Mouse (Mus musculus): ENCODE data around the gene Grid2. TPM values are rescaled to one million over a fixed set of nuclear protein-coding genes. Genes with fewer than 3 reads are reported as not detected.

Grid2 gene
- polyA plus RNA-seq, 1 experiment, result 0.04 TPM

GRCm38 (mm10) chr6:64648196-64648595 lies 1392.5 kb downstream of the Grid2 start:
- no peak overlapping the region for H3K27ac ChIP-seq (ENCODE audit: control insufficient read depth, insufficient read depth, low read length)
- no peak overlapping the region for H3K4me3 ChIP-seq (ENCODE audit: control insufficient read depth, insufficient read depth, low read length)
- no peaks in the 10 kb centered on the region for H3K36me3 ChIP-seq (ENCODE audit: control insufficient read depth, insufficient read depth, low read length)
- TF ChIP-seq POLR2A (IDR thresholded peaks at IDR 0.05; ENCODE audit: control insufficient read depth, extremely low read depth, insufficient read depth, low read length, poor library complexity), result no peak
- TF ChIP-seq CTCF (IDR thresholded peaks at IDR 0.05; ENCODE audit: borderline replicate concordance, control insufficient read depth, extremely low read depth, insufficient read depth, low read length, poor library complexity), result no peak
- no peak for DNase-seq
- H3K4me1 ChIP-seq (replicated peaks; ENCODE audit: control insufficient read depth, insufficient read depth, low read length), result no peaks in the 10 kb centered on the region
- WGBS, result 77% methylated on average over 8 of the region's 8 CpGs
- H3K27me3 ChIP-seq (ENCODE audit: control insufficient read depth, insufficient read depth, low read length), result no peaks in the 10 kb centered on the region

- DNase-seq, result peak; percentile 11
- no peaks in the 10 kb centered on the region for H3K4me1 ChIP-seq (replicated peaks; ENCODE audit: control insufficient read depth, insufficient read depth, low read length)
- 19% methylated on average over 20 of the region's 20 CpGs for WGBS
- no peaks in the 10 kb centered on the region for H3K36me3 ChIP-seq (ENCODE audit: control insufficient read depth, insufficient read depth, low read length)
- no peaks in the 10 kb centered on the region for H3K27me3 ChIP-seq (ENCODE audit: control insufficient read depth, insufficient read depth, low read length)
- no peak overlapping the region for H3K4me3 ChIP-seq (ENCODE audit: control insufficient read depth, insufficient read depth, low read length)
- no peak overlapping the region for H3K27ac ChIP-seq (ENCODE audit: control insufficient read depth, insufficient read depth, low read length)
- no peak for TF ChIP-seq POLR2A (IDR thresholded peaks at IDR 0.05; ENCODE audit: control insufficient read depth, extremely low read depth, insufficient read depth, low read length, poor library complexity)
- TF ChIP-seq CTCF (IDR thresholded peaks at IDR 0.05; ENCODE audit: borderline replicate concordance, control insufficient read depth, extremely low read depth, insufficient read depth, low read length, poor library complexity), result no peak
Observed at GRCm38 (mm10) chr6:64649296-64650226, 1393.9 kb downstream of the Grid2 start.

GRCm38 (mm10) chr6:64650765-64651164 lies 1395.1 kb downstream of the Grid2 start:
- Histone ChIP-seq H3K36me3 (ENCODE audit: control insufficient read depth, insufficient read depth, low read length) (no peaks in the 10 kb centered on the region), H3K27me3 (ENCODE audit: control insufficient read depth, insufficient read depth, low read length) (no peaks in the 10 kb centered on the region), H3K27ac (ENCODE audit: control insufficient read depth, insufficient read depth, low read length) (no peak overlapping the region), H3K4me1 (replicated peaks; ENCODE audit: control insufficient read depth, insufficient read depth, low read length) (no peaks in the 10 kb centered on the region), H3K4me3 (ENCODE audit: control insufficient read depth, insufficient read depth, low read length) (no peak overlapping the region)
- DNase-seq, result no peak
- TF ChIP-seq CTCF (IDR thresholded peaks at IDR 0.05; ENCODE audit: borderline replicate concordance, control insufficient read depth, extremely low read depth, insufficient read depth, low read length, poor library complexity), result no peak
- TF ChIP-seq POLR2A (IDR thresholded peaks at IDR 0.05; ENCODE audit: control insufficient read depth, extremely low read depth, insufficient read depth, low read length, poor library complexity), result no peak
- 59% methylated on average over 7 of the region's 7 CpGs for WGBS

GRCm38 (mm10) chr6:64671010-64671409 lies 1415.3 kb downstream of the Grid2 start:
- Histone ChIP-seq H3K27me3 (ENCODE audit: control insufficient read depth, insufficient read depth, low read length) (no peaks in the 10 kb centered on the region), H3K4me3 (ENCODE audit: control insufficient read depth, insufficient read depth, low read length) (no peak overlapping the region), H3K27ac (ENCODE audit: control insufficient read depth, insufficient read depth, low read length) (no peak overlapping the region), H3K4me1 (replicated peaks; ENCODE audit: control insufficient read depth, insufficient read depth, low read length) (no peaks in the 10 kb centered on the region), H3K36me3 (ENCODE audit: control insufficient read depth, insufficient read depth, low read length) (no peaks in the 10 kb centered on the region)
- WGBS, result 82% methylated on average over 3 of the region's 3 CpGs
- DNase-seq, result no peak
- TF ChIP-seq CTCF (IDR thresholded peaks at IDR 0.05; ENCODE audit: borderline replicate concordance, control insufficient read depth, extremely low read depth, insufficient read depth, low read length, poor library complexity) (no peak), POLR2A (IDR thresholded peaks at IDR 0.05; ENCODE audit: control insufficient read depth, extremely low read depth, insufficient read depth, low read length, poor library complexity) (no peak)

- Histone ChIP-seq H3K27ac (ENCODE audit: control insufficient read depth, insufficient read depth, low read length) (no peak overlapping the region), H3K4me1 (replicated peaks; ENCODE audit: control insufficient read depth, insufficient read depth, low read length) (no peaks in the 10 kb centered on the region), H3K4me3 (ENCODE audit: control insufficient read depth, insufficient read depth, low read length) (no peak overlapping the region), H3K27me3 (ENCODE audit: control insufficient read depth, insufficient read depth, low read length) (no peaks in the 10 kb centered on the region), H3K36me3 (ENCODE audit: control insufficient read depth, insufficient read depth, low read length) (no peaks in the 10 kb centered on the region)
- 71% methylated on average over 1 of the region's 1 CpGs for WGBS
- DNase-seq, result no peak
- no peak for TF ChIP-seq CTCF (IDR thresholded peaks at IDR 0.05; ENCODE audit: borderline replicate concordance, control insufficient read depth, extremely low read depth, insufficient read depth, low read length, poor library complexity)
- no peak for TF ChIP-seq POLR2A (IDR thresholded peaks at IDR 0.05; ENCODE audit: control insufficient read depth, extremely low read depth, insufficient read depth, low read length, poor library complexity)
Observed at GRCm38 (mm10) chr6:64678815-64679214, 1423.1 kb downstream of the Grid2 start.

- H3K27me3 ChIP-seq (ENCODE audit: control insufficient read depth, insufficient read depth, low read length), result no peaks in the 10 kb centered on the region
- no peaks in the 10 kb centered on the region for H3K4me1 ChIP-seq (replicated peaks; ENCODE audit: control insufficient read depth, insufficient read depth, low read length)
- peak; percentile 3 for DNase-seq
- H3K4me3 ChIP-seq (ENCODE audit: control insufficient read depth, insufficient read depth, low read length), result no peak overlapping the region
- H3K27ac ChIP-seq (ENCODE audit: control insufficient read depth, insufficient read depth, low read length), result no peak overlapping the region
- WGBS, result 43% methylated on average over 9 of the region's 9 CpGs
- TF ChIP-seq POLR2A (IDR thresholded peaks at IDR 0.05; ENCODE audit: control insufficient read depth, extremely low read depth, insufficient read depth, low read length, poor library complexity) (no peak), CTCF (IDR thresholded peaks at IDR 0.05; ENCODE audit: borderline replicate concordance, control insufficient read depth, extremely low read depth, insufficient read depth, low read length, poor library complexity) (no peak)
- no peaks in the 10 kb centered on the region for H3K36me3 ChIP-seq (ENCODE audit: control insufficient read depth, insufficient read depth, low read length)
Observed at GRCm38 (mm10) chr6:64683974-64684373, 1428.3 kb downstream of the Grid2 start.
